Mouse (Mus musculus) naive thymus-derived CD4-positive, alpha-beta T cell, adult 2 months (primary cell): Measurements from ENCODE around the gene Cacna1a.

Experiments
- DNase-seq: peaks from one replicate; pipeline ENCODE4 v3.0.0-alpha.2; 2011; ENCODE audit warnings: low read depth

Gene Cacna1a

GRCm38 (mm10) chr8:84542481-84542880, 154.2 kb downstream of the Cacna1a start:
- DNase-seq: no peak

- DNase-seq: no peak
Observed at GRCm38 (mm10) chr8:84545522-84545921, 157.3 kb downstream of the Cacna1a start.

DNA sequence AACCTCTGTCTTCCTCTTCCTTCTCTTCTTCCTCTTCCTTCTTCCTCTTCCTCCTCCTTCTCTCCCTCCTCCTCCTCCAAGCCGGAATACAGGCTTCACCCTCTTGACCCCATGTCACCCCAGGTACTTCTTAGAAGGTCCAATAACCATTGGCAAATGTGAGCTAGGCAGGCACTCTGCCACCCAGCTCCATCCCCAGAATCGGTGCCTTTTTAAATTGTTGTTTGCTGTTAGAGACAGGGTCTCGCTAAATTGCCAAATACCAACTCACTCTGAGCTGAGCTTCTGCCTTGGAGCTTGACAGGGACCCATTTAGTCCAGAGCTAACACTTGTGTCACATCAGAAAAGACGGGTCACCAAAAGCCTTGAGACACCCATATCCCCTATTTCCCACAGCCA, 164.2 kb downstream of the Cacna1a start:
- DNase-seq: no peak

DNA sequence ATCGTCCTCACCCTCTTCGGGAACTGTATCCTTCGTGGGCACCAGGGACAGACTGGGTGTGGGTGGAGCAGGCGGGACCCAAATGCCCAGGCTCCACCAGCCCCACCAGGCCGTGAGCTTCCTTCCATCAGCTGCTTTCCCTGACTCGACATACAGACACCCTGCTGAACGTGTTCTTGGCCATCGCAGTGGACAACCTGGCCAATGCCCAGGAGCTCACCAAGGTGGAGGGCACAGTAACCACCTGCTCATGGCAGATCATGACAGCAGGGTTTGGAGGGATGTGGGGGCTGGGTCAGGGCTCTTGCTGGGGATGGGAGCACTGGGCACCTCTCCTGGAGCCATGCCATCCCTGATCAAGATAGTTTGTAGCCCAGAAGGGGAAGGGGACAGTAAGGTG, 164.9 kb downstream of the Cacna1a start:
- no peak for DNase-seq

- no peak for DNase-seq
Observed at GRCm38 (mm10) chr8:84553617-84554016, 165.4 kb downstream of the Cacna1a start.

DNA sequence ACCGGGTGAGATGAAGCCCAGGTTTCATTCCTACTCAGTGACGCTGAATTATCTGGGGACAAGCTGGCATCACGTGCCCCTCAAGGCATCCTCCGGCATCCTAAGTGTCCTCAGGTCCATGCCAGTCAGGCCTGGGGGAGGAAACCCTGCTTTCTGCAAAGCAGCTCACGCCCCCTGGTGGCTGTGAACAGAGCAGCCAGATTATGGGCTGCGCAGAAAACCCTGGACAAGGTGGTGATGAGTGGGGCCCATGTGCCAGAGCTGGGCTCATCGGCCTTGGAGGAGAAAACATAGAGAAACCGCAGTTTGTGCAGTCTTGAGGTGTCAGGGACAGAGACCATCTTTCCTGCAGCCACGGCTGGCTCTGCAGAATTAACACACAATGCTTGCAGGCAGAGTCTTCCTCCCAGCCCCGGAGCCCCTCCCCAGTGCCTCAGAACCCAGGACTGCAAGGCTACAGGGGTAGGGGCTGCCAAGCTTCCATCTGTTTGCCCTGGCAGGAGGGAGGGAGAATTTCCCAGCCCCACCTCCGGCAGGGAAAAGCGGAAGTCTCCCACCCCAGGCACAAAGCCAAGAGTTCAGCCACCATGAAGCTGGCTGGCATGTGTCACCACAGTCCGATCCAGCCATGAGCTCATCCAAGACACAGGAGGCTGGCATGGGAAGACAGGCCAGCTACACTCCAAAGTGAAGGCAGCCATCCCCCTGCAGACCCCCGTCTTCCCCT, 166.2 kb downstream of the Cacna1a start:
- DNase-seq: peak; percentile 52

GRCm38 (mm10) chr8:84555269-84555668, 167.0 kb downstream of the Cacna1a start:
- DNase-seq: no peak

GRCm38 (mm10) chr8:84557936-84558335, 169.7 kb downstream of the Cacna1a start:
- DNase-seq: no peak

DNA sequence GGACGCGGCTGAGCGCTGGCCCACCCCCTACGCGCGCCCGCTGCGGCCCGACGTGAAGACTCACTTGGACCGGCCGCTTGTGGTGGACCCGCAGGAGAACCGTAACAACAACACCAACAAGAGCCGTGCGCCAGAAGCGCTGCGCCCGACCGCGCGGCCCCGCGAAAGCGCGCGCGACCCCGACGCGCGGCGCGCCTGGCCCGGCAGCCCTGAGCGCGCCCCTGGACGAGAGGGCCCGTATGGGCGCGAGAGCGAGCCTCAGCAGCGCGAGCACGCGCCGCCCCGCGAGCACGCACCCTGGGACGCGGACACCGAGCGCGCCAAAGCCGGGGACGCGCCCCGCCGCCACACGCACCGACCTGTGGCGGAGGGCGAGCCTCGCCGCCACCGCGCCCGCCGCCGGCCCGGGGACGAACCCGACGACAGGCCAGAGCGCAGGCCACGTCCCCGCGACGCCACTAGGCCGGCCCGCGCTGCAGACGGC, 170.9 kb downstream of the Cacna1a start:
- DNase-seq: no peak

GRCm38 (mm10) chr8:84561698-84562097, 173.5 kb downstream of the Cacna1a start:
- DNase-seq: no peak

GRCm38 (mm10) chr8:84564042-84564441, 175.8 kb downstream of the Cacna1a start:
- DNase-seq: no peak

GRCm38 (mm10) chr8:84565577-84566360, 177.5 kb downstream of the Cacna1a start:
- DNase-seq: no peak

DNA sequence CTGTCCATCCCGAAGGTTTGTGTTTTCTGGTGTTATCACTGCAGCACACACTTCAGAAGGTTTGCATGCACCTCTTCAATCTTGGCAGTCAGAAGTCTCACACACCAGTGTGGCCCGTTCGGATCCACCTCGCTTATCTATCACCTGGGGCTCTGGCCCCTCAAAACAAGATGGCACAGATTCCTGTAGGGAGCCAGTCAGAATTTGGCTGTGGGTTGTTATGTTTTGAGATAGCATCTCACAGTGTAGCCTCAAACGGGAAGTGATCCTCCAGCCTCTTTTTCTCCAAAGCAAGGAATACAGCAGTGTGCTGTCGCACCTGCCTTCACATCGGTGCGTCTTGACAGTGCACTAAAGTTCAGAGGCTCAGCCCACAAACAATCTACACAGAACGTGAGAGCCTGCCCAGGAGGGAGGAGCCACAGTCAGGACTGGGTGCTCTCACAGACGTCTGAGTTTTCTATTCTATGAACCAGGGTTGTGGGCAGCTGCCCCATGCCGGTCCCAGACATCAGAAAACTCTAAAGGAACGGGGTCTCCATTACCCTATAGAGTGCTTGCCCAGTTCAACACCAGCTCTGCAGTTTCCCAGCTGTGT, 178.7 kb downstream of the Cacna1a start:
- DNase-seq: peak; percentile 13

GRCm38 (mm10) chr8:84567541-84567940, 179.3 kb downstream of the Cacna1a start:
- DNase-seq: peak; percentile 59

GRCm38 (mm10) chr8:84568737-84569136, 180.5 kb downstream of the Cacna1a start:
- DNase-seq: no peak

GRCm38 (mm10) chr8:84569921-84570673, 181.9 kb downstream of the Cacna1a start:
- peak; percentile 15 for DNase-seq

GRCm38 (mm10) chr8:84577432-84577831, 189.2 kb downstream of the Cacna1a start:
- no peak for DNase-seq

DNA sequence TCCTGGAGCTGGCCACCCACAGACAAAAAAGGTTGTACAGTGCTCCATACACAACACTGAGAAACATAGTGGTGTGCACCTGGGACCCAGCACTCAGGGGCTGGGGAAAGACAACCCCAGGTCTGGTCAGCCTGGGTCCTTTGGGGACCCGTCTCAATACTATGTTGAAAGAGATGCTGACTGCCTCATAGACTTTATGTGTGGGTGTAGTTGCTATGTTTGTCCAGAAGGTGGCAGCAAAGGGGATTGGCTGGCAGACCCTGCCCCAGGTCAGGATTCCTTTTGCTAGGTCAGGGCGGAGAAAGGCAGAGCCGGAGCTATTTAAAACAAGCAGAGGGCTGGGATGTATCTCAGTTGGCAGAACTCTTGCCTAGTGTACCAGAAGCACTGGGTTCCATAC, 191.4 kb downstream of the Cacna1a start:
- DNase-seq: peak; percentile 63

- DNase-seq: peak; percentile 17
Observed at GRCm38 (mm10) chr8:84585311-84585710, 197.1 kb downstream of the Cacna1a start.

GRCm38 (mm10) chr8:84586221-84586620, 198.0 kb downstream of the Cacna1a start:
- DNase-seq: no peak

GRCm38 (mm10) chr8:84588498-84588897, 200.3 kb downstream of the Cacna1a start:
- no peak for DNase-seq

- peak; percentile 82 for DNase-seq
Observed at GRCm38 (mm10) chr8:84592015-84592662, 203.9 kb downstream of the Cacna1a start.
